Mouse (Mus musculus) induced T-regulatory cell, adult 2 months (primary cell): ENCODE results near the gene Slc37a2.
A peak's percentile ranks its signal among the peaks of the same experiment; 100 is the strongest.
"Not testable (repeated sequence)": the region's sequence is repeated elsewhere in the genome, so short reads cannot be mapped to it uniquely, and the experiment has no call there.

Experiments
- DNase-seq: peaks from one replicate; pipeline ENCODE4 v3.0.0-alpha.2; 2012; ENCODE audit warnings: low read depth

Gene Slc37a2

DNA sequence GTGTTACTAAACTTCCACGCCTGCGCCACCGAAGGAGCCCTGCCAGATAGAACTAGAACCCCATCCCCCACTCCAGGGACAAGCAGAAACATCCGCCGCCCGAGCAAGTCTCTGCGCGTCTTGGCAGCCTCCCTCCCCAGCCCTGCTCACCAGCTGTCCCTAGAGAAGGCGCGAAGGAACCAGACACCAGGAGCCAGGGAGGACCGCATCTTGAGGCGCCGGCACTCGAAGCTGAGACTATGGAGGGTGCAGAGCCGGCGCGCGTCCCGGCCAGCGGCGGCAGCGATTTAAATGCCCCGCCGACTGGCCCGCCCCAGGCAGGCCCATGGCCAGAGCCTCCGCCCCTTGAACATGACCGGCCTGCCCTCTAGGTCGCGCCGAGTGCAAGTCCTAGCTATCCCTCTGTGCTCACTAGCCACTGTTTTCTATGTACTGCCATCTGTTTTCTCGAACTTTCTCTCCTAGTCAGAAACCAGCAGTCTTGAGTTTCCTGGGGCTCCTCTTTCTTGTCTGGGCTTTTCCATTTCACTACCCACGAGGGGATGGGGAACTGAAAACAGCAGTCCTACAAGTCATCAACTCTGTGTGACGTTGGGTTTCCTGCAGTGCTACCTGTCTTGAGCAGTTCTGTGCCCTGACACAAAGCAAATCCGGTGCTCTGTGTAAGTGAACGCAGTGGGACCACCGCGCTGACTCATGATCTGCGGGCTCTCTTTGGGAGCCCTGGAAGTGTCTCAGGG is at the start of gene Slc37a2:
Gene Slc37a2, minus strand, starts transcription at position 590 of the 740 bp plus-strand sequence.
- peak; percentile 78 for DNase-seq

DNA sequence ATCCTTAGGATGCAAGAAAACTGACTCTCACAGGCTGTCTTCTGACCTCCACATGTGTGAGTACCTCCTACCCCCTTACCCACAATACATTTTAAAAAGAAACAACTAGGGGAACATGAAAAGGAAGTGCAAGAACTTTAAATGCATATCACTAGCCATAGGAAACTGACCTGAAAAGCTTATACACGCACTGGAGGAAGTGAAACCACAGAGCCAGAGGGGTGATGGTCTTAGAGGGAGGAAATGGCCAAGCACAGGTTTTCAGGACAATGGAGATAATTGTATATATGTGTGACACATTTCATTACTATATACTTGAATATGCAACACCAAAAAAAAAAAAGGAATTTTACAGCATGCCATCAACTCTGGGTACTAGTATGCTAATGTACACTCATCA is 46.2 kb upstream of the Slc37a2 start:
- no peak for DNase-seq

DNA sequence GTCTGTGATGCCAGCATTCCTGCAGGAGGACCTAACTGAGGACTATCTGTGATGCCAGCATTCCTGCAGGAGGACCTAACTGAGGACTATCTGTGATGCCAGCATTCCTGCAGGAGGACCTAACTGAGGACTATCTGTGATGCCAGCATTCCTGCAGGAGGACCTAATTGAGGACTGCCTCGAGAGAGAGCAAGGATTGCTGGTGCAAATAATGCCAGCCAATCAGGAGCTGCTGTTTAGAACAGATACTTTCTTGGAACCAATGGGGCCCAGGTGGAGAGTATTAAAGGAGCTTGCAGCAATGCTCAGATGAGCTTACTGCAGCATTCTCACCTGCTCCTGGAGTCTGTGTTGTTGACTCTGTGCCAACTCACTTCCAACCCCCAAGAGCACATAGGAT is 45.0 kb upstream of the Slc37a2 start:
- DNase-seq, result not testable (repeated sequence)

DNA sequence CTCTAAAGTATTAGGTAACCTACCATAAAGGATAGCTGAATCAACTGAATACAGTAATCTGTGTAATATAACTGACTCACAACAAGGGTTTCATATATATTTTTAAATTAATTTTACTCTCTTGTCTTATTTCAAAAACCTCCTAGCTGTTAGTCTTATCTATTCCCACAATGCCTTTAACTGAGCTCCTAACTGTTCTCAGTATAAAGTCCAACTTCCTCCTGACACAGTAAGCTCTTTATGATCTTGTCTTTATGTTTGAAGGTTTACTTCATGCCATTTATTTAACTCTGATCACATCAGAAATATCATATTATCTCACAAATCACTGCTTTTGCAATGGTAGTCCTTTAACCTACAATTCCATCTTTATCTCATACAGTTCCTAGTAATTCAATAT is 40.0 kb upstream of the Slc37a2 start:
- DNase-seq, result no peak

DNA sequence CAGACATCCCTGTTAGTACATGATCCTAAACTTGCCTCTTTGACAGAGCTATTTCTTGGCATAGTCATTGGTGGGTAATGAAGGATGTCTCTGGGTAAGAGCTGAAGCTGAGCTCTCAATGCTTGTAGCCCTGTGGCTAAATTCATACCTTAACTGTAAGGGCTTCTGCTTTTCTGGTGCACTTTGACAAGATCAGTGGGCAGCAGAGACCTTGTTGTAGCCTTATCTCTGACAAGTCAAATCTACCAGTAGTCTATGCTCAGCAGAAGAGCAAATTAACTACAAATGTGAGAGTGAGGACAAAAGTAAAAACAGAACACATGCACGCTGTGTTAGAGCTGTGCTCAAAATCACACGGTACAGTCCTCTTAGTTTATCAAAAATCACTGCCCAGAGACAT is 11.1 kb upstream of the Slc37a2 start:
- no peak for DNase-seq

DNA sequence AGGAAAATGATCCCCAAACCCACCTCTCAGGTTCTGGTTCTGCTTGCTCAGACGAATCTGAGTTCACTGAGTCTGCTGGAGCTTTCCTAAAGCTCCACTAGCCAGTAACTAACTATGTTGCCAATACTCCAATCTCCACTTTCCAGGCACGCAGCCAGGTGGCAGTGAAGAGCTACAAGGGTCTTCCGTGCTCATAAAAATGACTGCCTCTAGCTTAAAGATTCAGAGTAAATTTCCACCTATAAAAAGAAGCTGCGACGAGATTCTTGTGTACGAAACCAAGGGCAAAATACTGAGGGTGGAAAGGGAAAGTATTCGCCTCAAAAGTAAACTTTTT is 319 bp upstream of the Slc37a2 start:
- peak; percentile 77 for DNase-seq

DNA sequence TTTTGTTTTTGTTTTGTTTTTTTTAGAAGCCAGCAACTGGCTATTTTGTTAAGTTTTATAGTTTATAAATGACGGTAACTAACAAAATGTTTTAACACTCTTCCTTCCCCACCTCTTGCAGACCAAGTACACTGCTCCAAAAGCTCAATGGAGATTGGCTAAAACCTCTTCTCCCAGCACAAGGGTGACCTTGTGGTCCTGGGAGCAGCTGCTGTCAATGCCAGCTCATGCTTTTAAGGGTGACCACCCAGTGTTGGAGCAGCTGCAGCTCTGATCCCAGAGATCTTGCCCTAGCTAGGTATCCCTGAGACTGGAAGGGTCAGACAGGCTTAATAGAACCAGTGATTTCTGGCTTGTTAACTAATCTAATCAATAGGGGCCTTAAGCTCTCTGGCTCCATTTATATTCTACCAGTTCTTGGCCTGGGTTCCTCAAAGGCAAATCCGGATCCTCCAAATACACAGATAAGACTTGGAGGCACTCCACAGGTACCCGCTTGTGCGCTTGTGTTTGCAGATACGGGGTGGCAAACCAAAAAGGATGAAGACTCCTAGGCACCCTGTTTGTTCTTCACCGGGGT is 917 bp downstream of the Slc37a2 start:
- no peak for DNase-seq

DNA sequence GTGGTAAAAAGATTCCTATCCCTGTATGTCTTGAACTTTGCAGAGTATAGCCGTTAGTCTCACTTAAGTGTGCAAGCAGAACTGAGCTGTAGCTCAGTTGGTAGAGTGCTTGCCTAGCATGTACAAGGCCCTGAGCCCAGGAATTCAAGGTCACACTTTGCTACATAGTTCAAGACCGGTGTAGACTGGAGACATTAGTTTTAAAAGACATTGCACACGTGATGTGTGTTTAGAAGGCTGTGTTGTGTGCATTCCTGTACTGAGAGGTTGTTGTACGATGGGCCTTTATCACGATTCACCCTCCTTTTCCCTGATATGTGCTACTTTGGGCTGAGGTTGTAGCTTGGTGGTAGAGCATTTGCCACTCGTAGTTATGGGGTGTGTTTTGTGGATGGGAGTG is 4.9 kb downstream of the Slc37a2 start:
- no peak for DNase-seq

DNA sequence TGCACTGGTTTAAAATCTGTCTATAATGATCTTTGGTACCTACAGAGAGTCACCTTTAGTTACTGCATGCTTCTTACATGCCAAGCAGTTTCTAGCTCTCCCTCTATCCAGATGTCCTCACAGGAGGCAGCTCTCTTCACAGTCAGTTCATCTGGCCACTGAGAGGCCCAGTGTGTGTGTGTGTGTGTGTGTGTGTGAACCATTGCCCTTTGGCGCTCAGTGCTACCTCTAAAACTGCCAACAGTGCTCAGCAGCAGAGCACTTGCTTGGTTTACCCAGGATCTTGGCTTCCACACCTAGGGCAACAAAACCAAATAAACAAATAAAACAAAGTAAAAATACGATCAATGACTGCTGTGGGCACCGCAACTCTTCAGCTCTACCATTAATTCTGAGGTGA is 5.6 kb downstream of the Slc37a2 start:
- DNase-seq, result no peak

DNA sequence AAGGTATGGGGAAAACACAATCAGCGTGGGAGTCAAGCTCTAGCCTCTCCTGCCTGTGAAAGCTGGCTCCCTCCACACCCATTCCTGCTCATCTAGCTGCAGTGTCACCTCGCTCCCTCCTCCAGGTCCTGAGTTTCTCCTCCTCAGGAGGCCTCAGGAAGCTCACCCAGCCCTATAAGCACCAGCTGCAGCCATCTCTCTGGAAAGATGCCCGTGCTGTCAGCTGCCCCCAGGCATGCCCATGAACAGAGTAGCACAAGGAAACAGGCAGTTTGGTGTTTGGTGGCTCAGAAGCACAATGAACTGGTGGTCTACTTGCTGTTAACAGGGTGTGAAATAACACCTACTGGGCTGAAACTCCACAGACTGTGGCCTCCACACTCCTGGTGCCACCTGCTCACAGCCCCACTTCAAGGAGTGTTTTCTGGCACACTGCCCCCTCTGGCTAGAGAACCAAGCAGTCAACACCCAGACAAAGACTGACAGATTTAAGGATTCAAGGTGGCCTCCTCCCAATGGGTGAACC is 7.1 kb downstream of the Slc37a2 start:
- DNase-seq, result no peak

DNA sequence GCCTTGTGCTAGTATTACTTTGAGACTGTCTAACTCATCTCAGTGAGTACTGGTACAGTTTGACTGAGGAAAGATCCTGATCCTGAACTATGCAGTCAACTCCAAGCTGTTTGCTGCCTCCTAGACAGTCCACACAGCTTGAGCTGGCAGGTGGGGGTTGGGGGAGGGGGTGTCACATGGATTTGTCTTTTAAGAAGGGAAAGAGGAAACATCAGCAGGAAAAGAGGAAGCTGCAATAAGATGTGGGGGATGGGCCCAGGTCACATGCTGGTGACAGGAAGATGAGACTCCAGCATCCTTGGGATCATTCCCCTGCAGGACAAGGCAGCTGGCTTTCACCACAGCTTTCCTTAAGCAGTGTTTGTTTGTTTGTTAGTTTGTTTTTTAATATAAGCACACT is 8.1 kb downstream of the Slc37a2 start:
- no peak for DNase-seq

DNA sequence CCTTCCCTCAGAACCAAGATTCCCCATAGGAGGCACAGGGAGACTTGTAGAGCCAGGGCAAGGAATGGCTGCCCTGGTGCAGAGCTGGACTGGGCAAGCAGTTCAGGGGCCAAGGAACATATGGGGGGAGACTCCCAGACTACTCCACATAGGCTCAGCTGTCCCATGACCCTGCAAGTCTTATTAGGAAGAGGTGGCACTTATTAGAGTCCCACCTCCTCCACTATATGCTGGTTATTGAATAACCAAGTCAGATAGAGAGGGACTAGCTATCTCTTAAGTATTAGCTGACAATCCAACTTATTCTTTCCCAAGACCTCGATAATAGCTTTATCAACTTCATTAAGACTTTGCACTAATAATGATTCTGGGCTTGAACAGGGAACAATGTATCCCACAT is 9.7 kb downstream of the Slc37a2 start:
- no peak for DNase-seq

DNA sequence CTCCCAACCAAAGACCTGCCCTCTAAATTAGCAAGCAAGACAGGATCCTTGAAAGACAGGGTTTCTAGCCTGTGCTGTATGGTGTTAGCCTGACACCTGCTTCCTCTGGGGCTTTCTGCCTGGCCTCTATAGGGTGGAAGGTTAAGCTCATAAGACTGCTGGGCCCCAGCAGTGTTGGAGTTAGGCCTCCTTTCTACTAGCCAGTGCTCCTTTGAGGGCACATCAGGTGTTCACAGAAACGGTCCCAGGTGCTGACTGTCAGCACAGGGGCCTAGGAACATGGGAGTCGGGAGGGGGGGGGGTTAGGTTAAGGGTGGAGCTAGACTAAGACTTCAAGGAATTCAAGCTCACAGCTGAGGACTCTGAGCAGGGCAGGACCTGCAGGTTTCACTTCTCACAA is 10.1 kb downstream of the Slc37a2 start:
- DNase-seq, result no peak

DNA sequence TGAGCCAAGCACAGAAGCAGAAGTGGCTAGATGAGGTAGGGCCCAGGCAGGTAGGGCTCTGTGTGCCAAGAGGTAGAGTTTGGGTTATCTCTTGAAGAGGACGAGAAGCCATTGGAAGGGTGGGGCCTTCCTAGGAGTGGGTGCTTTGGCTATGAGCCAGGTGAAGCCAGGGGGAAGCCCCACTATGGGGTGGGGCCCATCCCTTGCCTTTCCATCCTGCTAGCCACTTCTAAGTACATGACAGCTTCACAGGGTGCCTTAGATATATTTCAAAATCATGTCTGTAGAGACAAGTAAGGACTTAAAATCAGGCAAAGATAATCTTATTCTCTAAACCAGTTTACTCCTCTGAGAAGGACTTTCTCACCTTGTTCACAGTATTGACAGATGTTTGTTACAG is 10.9 kb downstream of the Slc37a2 start:
- DNase-seq, result peak; percentile 22

DNA sequence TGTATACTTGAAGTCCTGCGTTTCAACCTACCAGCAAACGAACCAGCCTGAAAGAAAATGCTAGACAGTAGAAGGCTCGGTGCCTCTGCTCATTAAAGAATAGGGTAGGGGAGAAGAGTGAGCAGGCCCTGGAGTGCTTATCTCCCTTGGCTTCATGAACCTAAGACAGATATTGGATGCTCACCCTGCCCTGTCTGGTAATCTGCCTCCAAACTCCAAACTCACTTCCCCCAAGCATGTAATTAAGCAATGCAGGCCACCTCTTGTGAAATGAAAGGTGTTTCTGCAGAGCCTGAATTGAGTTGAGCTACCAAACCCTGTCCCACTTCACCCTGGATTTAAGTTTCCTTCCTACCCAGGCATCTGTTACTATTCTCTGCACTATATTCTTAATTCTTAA is 12.8 kb downstream of the Slc37a2 start:
- no peak for DNase-seq

DNA sequence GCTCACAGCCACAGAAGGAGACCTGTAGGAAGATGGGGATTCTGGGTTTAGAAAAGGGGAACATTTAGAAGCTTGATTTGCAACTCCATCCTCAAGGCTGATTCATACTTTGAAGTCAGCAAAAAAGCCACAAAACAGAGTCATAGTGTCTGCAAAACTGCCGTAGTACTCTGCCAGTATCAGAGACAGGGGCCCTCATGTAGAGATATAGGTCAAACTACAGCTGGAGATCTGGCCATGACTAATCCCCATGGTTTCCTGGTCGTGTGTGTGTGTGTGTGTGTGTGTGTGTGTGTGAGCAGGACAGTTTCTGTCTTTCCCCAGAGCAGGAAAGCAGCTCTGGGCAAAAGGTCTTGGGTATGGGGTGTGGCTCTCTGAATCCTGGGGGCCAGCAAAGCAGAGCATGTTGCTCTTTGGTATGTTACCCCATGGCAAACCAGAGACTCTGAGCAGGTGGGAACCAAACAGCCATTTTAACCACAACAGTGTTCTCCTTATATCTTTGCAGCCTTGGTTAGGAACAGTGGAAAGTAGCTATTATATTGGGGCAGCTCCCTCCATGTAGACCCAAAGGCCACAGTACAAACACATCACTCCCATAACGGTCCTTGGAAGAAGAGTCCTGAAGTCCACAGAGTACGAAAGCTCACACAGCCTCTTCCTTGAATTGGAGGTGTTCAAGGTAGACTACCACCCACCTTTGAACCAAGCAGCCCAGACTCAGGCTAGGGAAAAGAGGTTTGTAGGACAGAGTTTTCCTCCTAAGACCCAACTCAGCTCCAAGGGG is 19.4 kb downstream of the Slc37a2 start:
- DNase-seq, result no peak

DNA sequence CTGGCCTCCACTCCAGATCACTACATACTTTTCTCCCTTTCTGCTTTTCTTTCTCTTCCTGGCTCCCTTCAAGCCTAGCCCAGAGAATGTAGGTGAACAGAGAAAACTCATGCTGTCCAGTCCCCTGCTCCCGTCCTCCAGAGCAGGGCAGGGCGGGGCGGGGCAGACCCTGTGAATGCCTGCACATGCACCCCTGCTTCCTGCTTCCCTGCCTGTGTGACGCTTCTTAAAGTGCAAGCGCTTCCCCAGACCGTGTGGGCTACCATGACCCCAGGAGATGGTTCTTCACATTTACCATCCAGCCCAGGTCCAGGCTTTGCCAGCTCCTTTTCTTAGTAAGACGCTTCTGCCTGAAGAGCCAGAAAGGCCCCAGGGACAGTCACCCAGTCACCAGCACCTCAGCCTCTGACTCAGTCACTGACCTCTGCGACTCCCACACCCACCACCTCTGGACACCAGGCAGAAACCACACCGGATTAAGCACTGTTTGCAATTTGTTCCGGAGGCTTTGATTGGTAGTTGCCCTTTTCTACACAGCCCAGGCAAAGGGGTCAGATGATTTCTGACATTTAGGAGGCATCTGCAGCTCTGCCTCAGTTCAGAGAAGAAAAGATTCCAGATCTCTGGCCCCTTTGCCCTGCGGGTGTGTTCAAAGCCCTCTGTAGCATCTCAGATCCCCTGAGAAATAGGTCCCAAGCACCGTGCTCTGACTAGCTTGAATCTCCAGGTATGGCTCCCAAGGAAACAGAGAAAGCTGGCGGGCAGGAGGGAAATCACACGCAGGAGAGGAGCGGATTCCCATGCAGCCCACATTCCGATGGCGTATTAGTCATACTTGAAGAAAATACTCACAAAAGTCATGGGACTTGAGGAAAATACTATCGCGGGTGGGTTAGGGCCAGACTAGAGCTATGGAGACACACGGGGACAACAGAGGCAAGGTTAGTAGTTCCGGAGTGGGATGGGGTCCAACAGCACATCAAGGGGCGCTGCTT is 23.0 kb downstream of the Slc37a2 start:
- DNase-seq, result peak; percentile 21

DNA sequence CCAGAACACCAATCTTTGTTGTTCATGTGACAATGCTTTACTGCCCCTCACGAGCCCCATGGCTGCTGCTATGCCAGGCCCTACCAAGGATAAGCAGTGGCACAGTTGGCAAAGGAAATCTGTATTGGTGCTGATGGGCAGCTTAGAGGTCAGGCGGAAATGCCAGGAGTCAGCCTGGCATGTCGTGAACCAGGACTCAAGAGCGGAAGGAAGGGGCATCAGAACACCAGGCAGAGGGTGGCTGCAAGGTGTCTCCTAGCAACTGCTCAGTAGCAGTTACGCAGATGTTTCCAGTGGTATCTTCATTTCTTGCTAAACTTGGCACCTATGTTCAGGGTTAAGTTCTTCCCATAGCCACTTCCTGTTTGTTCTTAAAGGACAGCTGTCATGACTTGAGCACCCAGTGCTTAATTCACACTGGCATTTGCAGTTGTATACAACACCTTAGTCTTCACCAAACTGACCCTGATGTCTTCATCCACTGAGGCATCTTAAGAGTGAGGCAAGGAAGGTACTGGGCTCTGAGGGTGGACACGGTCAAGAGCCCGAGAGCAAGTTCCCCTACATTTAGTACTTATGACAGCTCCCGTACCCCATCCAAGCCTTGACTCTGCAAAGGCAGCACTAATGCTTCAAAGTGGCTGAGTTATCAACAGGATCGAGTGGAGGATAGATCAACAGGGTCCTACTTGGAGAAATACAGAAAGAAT is 24.9 kb downstream of the Slc37a2 start:
- DNase-seq, result peak; percentile 74

DNA sequence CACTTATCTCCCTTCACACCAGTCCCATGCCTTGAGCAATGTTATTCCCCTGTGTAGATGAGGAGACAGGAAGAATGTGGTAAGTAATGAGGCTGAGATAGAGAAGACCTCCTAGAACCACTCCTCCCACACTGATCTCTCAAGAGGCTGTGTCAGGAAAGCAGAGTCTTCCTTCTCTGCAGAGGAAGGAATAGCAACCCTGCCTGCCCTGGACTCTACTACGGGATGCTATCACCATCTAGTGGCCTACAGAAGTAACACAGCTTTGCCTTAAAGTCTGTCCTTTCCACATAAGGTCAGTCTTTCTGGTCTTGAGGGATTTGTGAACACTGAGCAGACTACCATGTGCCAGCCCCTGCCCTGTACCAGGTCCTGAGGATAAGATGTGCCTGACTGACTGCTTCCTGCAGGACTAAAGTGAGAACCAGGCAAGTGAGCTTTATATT is 25.6 kb downstream of the Slc37a2 start:
- DNase-seq, result peak; percentile 78

DNA sequence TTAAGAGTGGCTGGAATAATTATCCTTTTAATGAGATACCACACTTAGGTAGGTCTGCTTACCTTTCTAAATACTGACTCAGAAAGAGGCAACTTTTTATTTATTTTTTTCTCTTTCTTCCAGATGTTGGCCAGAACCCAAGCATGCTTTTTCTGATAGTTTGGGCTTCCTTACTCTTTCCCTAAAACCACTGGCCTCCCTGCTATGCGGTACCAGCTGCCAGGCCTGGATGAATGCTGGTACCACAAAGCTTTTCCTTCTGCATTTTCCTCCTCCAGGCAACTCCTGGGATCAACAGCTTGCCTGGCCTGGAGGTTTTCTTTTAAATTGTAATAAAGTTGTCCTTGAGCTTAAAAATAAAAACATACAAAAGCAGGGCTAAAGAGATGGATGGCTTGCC is 30.0 kb downstream of the Slc37a2 start:
- DNase-seq, result no peak

DNA sequence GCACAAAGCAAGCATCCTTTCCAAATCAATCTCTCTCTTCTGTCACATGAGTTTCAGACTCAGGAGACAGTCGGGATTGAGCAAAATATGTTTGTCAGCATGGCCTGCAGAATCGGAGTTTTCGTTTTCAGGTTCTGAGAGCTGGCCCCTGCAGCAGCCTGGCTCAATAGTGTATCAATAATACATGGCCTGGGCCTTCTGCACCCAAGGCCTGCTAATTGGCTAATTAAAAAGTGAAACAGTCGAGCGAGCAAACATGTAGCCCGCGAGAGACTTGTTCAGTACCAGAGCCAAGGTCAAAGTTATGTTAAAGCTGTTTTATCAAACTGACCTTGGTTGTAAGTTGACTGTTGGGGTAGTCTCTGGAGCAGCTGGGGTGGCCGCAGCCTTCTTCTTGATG is 34.8 kb downstream of the Slc37a2 start:
- DNase-seq, result no peak
